Mouse (Mus musculus): ENCODE data around the gene Slc35g2.
A peak's percentile ranks its signal among the peaks of the same experiment; 100 is the strongest.

Slc35g2 gene

DNA sequence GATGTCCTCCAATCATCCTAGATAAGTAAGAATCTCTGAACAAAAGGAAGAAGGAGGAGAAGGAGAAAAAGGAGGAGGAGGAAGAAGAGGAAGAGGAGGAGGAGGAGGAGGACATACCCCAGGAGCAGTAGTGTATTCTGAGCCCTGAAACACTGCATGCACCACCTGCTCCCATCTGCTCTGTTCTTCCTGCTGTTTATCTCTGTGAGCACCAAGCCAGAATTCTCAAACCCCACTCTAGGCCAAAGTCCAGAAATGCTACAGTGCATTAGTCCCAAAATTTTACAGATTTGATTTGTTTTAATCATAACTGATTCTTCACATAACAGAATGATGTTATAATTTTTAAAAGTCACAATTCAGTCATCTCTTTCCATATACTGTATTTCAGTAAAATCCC, 11.9 kb downstream of the Slc35g2 start:
- DNase-seq (ENCODE audit: low read depth, low spot score) = no peak

DNA sequence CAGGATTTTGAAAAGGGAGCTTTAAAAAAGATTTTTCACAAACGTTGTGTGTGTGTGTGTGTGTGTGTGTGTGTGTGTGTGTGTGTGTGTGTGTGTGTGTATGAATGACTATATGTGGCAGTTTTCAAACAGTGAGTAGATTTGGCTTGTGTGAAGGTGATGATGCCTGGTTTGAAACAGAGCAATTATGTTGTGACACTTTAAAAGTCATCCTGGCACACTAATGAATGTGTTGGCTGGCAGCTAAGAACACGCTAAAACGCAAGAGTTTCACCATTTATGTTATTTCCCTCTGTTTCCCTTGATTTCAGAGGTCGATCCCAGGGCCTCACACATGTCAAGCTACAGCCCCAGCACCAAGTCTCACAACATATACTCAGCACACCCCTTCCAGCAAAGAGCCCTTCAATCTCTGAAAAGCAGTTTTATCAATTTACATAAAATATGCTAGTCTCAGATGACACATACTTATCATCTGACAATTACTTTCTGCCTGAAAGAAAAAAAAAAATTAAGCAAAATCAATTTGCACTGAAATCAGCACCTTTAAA, 12.8 kb downstream of the Slc35g2 start:
- no peak for DNase-seq (ENCODE audit: low read depth, low spot score)

DNA sequence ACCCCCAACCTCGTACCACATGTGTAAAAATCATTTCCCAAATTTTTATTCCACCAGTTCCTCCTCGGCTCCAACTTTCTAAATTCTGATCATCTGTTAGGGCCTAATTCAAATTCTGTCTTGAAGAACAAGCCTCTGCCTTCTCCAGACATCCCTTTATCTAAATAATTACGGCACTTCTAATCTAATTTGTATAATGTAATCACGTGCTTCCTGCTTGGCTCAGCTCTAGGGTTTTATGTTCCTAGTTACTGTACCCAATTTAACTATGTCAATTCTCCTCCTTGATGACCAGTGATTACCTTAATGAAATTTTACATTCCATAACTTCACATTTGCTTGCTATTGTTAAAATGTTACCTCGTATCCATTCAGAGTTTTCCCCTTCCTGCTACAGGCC, 15.2 kb downstream of the Slc35g2 start:
- DNase-seq (ENCODE audit: low read depth, low spot score) = no peak

DNA sequence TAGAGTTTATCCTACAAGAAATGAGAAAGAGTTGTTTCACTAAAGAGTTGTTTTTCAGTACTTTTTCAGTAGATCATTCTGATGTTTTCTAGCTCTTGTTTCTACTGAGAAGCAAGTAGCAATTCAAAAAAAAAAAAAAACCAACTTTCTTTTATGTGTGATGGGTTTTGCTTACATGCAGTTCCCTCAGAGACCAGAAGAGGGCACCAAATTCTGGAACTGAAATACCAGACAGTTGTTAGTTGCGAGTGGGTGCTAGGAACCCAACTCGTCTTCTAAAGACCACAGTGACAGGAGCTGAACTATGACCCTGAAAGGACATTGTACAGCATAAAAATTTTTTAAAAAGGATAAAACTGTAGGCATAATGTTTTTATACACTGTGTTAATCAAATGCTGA, 22.6 kb downstream of the Slc35g2 start:
- peak; percentile 8 for DNase-seq (ENCODE audit: low read depth, low spot score)

DNA sequence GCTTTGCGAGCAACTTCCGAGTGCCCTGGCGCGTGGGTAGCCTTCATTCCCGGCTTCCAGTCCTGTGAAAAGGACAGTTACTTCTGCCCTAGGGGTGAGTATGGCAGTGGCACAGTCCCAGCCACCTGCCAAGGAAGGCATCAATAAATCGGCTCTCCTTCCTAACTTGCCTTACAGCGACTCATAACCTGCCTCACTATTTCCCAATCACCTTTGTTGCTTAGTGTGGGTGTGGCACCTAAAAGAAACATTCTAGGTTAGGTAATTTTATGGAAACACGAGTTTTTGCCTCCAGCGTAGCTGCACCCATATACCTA, 24.3 kb downstream of the Slc35g2 start:
- DNase-seq (ENCODE audit: low read depth, low spot score) = no peak

DNA sequence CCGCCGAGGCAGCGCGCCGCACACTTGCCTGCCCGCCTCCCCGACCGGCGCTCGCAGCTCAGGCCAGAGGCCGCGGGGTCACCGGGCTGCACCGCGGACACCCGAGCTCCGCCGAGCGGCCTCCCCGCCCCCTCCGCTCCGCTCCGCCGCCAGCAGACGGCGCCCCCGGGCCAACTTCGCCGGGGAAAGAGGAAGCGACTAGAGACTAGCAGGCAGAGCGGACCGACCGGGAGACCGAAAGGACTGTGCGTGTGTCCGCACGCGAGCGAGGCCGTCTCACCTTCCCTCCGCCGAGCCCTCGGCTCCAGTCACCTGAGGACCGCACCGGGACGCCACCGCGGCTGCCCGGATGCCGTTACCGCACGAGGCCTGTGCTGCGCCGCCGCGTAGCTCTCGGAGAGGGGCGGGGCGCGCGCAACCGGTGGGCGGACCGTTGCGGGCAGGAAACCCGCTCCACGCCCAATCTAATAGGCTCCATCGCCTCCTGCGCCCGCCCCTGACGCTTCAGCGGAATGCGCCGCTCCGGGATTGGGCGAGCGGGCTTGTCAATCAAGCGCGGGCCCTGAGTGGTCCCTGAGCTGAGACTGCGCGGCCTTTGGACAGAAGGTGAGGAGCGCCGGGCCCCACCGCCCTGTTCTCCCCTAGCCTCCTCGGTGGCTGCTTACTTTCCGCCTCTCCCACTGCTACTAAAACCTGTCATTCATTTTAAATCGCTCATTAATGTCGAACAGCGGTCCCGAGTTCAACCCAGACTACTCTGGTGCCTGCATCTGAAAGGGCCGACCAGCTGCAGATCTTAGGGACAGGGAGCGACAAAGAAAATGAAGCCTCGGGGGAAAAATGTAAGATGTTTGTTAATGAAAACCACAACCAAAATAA, 24.9 kb downstream of the Slc35g2 start, which contains the start of gene Nck1:
Gene Nck1, minus strand, starts transcription at position 420 of the 879 bp plus-strand sequence.
- DNase-seq (ENCODE audit: low read depth, low spot score) = peak; percentile 96

DNA sequence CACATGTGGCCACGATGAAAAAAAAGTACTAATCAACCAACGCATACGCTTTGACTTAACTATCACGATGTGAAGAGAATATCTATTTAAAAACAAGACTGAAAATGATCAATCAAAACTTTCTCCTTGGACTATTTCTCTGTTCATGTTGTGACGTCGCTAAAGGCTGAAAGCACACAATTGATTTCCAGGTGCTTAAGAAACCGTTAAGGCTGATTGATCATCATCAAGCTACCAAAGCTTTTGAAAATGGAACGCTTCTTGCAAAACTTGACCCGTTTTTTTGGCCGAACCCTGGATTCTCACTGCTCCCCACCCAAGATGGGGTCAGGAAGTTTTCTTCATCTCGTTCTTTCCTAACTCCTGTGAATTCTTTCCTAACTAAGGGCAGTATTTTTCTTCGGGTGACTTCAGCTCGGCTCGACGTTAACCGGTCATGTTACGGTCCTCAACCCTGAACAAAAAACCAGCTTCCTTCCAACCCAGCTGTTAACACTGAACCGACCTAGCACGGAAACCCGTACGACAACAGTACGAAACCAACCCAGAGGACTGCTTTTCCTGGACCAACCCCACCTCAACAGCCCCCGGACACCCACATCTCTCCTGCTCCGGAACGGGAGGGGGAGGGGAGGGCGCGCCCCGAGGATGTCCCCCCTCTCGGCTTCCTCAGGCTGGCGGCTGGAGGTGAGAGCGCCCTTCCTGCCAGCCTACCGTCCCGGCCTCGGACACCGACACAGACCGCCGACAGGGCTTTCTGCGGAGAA, 25.8 kb downstream of the Slc35g2 start:
- no peak for DNase-seq (ENCODE audit: low read depth, low spot score)

DNA sequence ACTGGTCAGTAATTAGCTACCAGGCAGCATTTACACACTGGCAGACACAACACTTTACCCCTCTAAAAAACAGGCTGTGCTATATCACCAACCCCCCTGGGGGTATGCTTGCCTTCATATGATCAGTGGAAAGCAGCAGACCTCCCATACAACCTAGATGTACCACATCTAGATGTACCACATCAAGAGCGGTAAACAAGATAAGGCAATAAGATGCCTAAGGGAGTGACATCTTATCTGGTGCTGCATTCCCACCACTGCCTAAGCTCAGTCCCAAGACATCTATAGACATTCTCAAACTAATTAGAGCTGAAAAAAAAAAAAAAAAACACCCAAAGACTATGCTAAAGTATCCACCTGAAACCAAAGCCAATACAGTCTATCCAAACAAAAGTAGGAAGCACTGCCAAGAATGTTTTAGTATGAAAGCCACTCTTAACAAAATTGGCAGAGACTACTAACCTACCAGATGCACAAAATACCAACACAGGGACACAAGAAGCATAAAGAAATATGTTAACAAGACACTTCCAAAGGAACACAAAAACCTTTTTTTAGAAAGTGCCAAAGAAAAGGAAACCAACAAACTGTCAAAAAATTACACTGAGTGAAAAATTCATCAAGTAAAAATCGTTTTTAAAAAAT, 35.1 kb downstream of the Slc35g2 start:
- DNase-seq (ENCODE audit: low read depth, low spot score) = no peak

DNA sequence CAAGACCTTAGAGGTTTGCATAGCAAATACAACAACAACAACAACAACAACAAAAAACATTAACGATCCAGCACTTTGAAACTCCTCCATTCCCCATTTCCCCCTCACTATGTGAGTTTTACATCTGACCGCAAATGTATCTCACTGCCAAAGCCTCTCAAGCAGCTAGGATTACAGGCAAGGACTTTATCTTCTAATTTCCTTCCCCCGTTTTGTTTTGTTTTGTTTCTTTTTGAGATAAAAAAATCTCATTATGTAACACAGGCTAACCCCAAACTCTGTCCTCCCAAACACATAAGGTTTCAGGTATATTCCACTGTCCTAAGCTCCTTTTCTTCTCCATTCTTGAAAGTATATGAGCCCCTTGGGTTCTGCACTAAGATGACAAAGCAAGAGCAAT, 36.2 kb downstream of the Slc35g2 start:
- no peak for DNase-seq (ENCODE audit: low read depth, low spot score)

DNA sequence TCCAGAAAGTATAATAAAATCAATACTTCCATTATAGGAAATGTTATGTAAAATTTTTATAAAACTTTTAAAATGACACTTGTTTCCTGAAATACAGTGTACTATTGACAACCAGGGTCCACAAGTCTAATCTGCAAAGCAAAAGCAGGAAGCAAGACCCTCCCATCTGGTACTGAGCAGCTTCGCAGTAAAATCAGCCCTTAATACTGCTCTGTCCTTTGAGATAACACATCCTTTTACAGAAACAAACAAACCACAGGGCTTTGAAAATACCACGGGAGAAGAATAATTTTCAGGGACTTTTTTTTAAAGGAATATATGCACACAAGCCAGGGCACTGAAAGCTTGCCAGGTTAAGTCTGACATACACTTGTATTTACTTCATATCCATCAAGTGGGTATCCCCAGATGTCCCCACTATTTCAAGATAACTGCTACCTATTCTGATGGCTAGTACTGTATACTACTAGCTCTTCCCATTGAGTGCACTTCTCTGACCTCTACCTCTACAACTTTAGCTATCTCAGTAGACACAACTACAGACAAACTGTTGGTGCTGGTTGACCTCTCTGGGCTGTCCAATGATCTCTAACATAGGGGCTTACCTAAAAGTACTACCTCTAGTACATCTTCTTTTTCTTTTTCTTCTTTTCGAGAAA, 37.9 kb downstream of the Slc35g2 start:
- DNase-seq (ENCODE audit: low read depth, low spot score) = no peak

DNA sequence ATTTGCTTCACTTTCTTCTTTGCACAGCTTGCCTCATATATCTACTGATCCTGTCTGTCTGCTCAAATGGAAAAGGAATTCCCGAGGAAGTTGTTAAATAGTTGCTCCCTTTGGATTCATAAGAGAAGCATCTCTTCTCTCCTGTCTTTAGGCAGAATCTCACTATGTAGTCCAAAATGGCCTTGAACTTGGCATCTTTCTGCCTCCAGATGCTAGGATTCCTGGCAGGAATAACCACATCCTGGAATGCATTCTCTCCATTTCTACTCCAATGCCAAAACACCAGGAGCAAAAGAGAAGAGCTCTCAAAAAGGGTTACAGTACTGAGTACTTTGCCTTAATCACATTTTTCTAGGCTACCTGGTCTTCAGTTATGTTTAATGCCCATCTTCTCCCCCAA, 39.6 kb downstream of the Slc35g2 start:
- no peak for DNase-seq (ENCODE audit: low read depth, low spot score)

DNA sequence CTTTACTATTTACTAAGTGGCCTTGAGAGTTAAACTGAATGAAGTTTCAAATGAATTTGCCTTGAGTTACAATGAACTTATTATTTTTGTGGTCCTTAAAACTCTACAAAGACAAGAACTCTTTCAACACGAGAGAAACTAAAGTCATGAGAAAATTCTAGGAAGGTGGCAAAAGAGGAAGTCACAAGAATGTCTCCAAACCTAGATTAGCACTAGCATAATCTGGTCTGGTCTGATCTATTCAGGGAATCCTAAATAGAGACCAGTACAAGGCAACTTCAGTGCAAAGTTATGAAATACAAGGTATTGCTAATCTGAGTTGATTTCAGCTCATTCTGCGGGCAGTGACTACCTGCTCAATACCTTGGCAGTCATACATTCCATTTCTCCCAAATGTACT, 45.7 kb downstream of the Slc35g2 start:
- DNase-seq (ENCODE audit: low read depth, low spot score) = no peak

DNA sequence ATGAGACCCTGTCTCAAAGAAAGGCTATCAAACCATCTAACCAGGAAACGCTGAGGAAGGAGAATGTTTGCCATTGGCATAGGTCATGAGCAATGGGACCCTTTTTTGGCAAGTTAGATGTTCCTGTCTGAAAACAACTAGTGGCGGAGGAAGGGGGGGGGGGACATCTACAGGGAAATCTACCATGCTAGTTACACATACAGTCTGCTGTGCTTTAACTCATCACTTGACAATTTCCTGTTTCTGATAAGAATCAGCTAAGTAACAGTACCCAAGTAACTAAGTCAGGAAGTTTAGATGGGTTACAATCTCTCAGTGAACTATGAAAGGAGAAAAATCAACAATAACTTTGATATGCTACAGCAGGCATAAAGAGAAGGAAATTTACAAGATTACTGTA, 48.9 kb downstream of the Slc35g2 start:
- DNase-seq (ENCODE audit: low read depth, low spot score) = no peak

DNA sequence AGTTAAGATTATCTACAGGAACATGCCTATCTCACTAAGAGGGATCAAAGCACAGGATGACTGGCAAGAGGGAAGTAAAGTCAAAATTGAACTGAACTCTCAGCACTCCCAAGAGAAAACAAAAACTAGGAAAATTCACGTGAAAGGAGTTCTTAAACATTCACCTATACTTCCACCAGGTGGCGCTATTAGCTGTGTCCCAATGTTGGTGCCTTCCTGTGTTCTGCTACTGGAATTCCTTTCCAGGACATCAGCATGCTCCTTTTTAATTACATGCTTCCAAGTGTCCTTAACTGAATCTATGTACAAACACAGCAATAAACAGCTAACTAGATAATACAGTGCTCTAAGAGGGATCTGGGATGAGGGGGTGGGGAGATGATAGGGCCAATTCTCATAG, 50.3 kb downstream of the Slc35g2 start:
- peak; percentile 48 for DNase-seq (ENCODE audit: low read depth, low spot score)

DNA sequence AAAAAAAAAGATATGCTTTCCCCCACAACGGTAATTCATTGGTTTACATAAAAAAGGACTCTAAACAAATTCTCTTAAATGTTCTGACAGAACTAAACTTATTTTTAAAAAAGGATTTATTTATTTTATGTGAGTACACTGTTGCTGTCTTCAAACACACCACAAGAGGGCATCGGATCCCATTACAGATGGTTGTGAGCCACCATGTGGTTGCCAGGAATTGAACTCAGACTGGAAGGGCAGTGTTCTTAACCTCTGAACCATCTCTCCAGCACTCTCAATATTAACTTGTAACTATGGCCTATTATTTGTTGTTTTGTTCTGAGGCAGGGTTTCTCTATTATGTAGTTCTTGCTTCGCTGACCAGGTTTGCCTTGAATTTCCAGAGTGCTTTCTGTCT, 50.9 kb downstream of the Slc35g2 start:
- no peak for DNase-seq (ENCODE audit: low read depth, low spot score)

DNA sequence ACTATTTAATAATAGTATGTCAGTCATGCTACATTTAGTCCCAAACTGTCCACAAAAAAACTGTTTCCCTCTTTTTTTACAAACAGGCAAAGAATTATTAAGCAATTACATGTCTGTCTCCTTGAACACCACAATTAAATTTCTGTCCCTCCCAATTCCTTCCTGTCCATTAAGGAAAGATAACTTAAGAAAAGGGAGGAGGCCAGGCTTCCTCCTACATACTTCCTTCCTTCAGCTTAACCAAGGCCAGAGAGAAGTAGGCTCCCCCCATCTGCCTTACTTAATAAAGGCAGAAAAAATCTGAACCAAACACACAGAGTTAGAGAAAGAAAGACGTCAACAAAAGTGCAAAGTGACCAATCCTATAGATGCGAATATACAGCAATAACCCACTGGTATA, 63.3 kb downstream of the Slc35g2 start:
- DNase-seq (ENCODE audit: low read depth, low spot score) = no peak

DNA sequence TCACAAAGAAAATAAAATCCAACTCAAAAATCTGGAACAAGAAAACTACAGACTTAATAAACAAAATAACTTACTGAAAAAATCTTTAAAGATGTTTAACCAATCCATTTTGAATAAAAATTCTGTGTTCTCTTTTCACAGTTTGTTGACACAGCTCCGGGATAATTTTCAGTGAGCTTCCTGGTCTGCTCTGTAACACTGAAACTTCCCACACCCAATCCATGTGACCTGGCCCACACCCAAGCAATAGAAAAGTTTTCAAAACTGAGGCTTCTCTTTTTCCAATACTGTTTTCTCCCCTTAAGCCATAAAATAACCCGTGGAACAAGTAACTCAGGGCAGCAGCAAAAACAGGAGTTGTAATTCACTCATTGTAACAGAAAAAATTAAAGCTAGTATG, 64.2 kb downstream of the Slc35g2 start:
- no peak for DNase-seq (ENCODE audit: low read depth, low spot score)

DNA sequence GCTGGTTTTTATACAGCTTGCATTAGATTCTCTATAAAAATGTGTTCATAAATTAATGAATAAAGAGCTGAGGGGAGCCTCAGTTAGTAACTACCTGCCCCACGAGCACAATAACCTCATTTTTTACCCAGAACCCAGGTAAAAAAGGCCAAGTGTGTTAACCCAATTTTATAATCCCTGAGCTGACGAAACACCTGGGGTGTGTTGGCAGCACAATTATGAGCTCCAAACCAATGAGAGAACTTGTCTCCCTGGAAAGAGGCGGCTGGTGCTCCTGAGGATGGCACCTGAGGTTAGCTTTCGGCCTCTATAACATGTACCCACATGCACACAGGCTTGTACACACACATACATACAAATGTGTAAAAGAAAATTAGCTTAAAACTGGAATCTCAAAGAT, 65.4 kb downstream of the Slc35g2 start:
- no peak for DNase-seq (ENCODE audit: low read depth, low spot score)
